21 mouse cellular contexts compared by ENCODE assay signal in genomic region chr14:16713773-16714172, GRCm38 (mm10).
"Had no signal": no experiment of that assay in that cellular context is flagged by ENCODE, and none has a peak within 500 bp of the region (broad histone marks: within the 10 kb centered on the region; RNA-seq: fewer than 3 reads in every experiment).

No protein-coding gene starts in this region.

- H3K36me3 ChIP-seq: limb, embryonic 12.5 days; limb, embryonic 15.5 days; neural tube, embryonic 13.5 days; stomach, embryonic 15.5 days had no signal

- H3K27me3 ChIP-seq: limb, embryonic 12.5 days; limb, embryonic 15.5 days; neural tube, embryonic 13.5 days; stomach, embryonic 15.5 days had no signal

- H3K4me1 ChIP-seq: stomach, embryonic 15.5 days had no signal

- DNase-seq: kidney, adult 2 months; kidney, postnatal 25 days; layer of hippocampus, postnatal 36 days; liver, postnatal 0 days; lung, embryonic 14.5 days; retina, postnatal 1 day; right cerebral cortex, postnatal 25 days; spleen, adult 18-20 months; thymus, postnatal 25 days had no signal

- H3K9ac ChIP-seq: limb, embryonic 12.5 days; limb, embryonic 15.5 days; liver, embryonic 14.5 days; liver, postnatal 0 days; lung, embryonic 14.5 days; neural tube, embryonic 13.5 days; stomach, embryonic 15.5 days had no signal

- H3K27ac ChIP-seq: kidney, postnatal 0 days; layer of hippocampus, adult 2 months; left cerebral cortex, adult 2 months; limb, embryonic 12.5 days; limb, embryonic 15.5 days; liver, embryonic 14.5 days; macrophage; neural tube, embryonic 13.5 days; stomach, embryonic 15.5 days had no signal

- H3K4me2 ChIP-seq: limb, embryonic 12.5 days; limb, embryonic 15.5 days; liver, embryonic 11.5 days; lung, embryonic 14.5 days; neural tube, embryonic 13.5 days; stomach, embryonic 15.5 days had no signal

- H3K9me3 ChIP-seq: limb, embryonic 12.5 days; limb, embryonic 15.5 days; stomach, embryonic 15.5 days had no signal

- H3K4me3 ChIP-seq: layer of hippocampus, adult 2 months; left cerebral cortex, adult 2 months; limb, embryonic 12.5 days; limb, embryonic 15.5 days; myocyte; neural tube, embryonic 13.5 days; stomach, embryonic 15.5 days had no signal

- ATAC-seq: liver, postnatal 0 days; lung, postnatal 0 days had no signal
